Mouse (Mus musculus) heart, embryonic 14.5 days (tissue): ENCODE results near the gene Rps12. TPM values are rescaled to one million over a fixed set of nuclear protein-coding genes. Genes with fewer than 3 reads are reported as not detected.

ENCODE experiments used
- ATAC-seq: fragments of 200-750 bp; cut with Nextera tagmentation; 2 replicates; pipeline ENCODE4 v1.8.0; 2017; ENCODE audit warnings: low read depth, moderate TSS enrichment; ENCODE audit not compliant: insufficient number of reproducible peaks, insufficient read depth, low FRiP score
- H3K27ac ChIP-seq, 2 experiments: fragments of 200-500 bp in 1 of 2; fragments of 300-500 bp in 1 of 2; sonication (generic) in 1 of 2; replicated peaks in 1 of 2; 2 replicates each; pipeline ENCODE4 v1.5.1; 2012 to 2014; ENCODE audit warnings: low read depth in 2 of 2, low read length in 2 of 2, control low read depth in 1 of 2, mild to moderate bottlenecking in 1 of 2, mixed read lengths in 1 of 2; ENCODE audit not compliant: control insufficient read depth in 1 of 2, insufficient read depth in 1 of 2
- H3K27me3 ChIP-seq: fragments of 300-500 bp; sonication (generic); 2 replicates; pipeline ENCODE4 v1.6.1; 2014; ENCODE audit warnings: mild to moderate bottlenecking, low read length, control low read depth; ENCODE audit not compliant: control insufficient read depth, insufficient read depth
- H3K36me3 ChIP-seq: fragments of 300-500 bp; sonication (generic); 2 replicates; pipeline ENCODE4 v1.6.1; 2014; ENCODE audit warnings: mild to moderate bottlenecking, control low read depth, low read length, mixed read lengths; ENCODE audit not compliant: control insufficient read depth, insufficient read depth
- H3K4me1 ChIP-seq, 2 experiments: fragments of 200-500 bp in 1 of 2; fragments of 300-500 bp in 1 of 2; sonication (generic) in 1 of 2; 2 replicates each; pipeline ENCODE4 v1.6.1; 2012 to 2014; ENCODE audit warnings: low read length in 2 of 2, control low read depth in 1 of 2, mixed read lengths in 1 of 2; ENCODE audit not compliant: control insufficient read depth in 2 of 2, insufficient read depth in 2 of 2
- H3K4me2 ChIP-seq: fragments of 300-500 bp; sonication (generic); 2 replicates; pipeline ENCODE4 v1.6.1; 2014; ENCODE audit warnings: mild to moderate bottlenecking, low read length
- H3K4me3 ChIP-seq, 2 experiments: fragments of 200-500 bp in 1 of 2; fragments of 300-500 bp in 1 of 2; sonication (generic) in 1 of 2; 2 replicates each; pipeline ENCODE4 v1.5.1; 2012 to 2014; ENCODE audit warnings: low read length in 2 of 2, mild to moderate bottlenecking in 2 of 2, control low read depth in 1 of 2, low read depth in 1 of 2, moderate library complexity in 1 of 2; ENCODE audit not compliant: control insufficient read depth in 1 of 2, insufficient read depth in 1 of 2
- H3K9ac ChIP-seq: fragments of 300-500 bp; sonication (generic); 2 replicates; pipeline ENCODE4 v1.6.1; 2014; ENCODE audit warnings: mild to moderate bottlenecking, low read length
- H3K9me3 ChIP-seq: fragments of 300-500 bp; sonication (generic); 2 replicates; pipeline ENCODE4 v1.6.1; 2016; ENCODE audit warnings: low read length, control low read depth; ENCODE audit not compliant: control insufficient read depth
- WGBS: fragments of 180-500 bp; shearing (Covaris S2); extraction: QIAGEN DNeasy Blood & Tissue Kit; methylation state at CpG from one replicate; pipeline ENCODE4 v1.1.7; 2014; 5-methylcytosine and 5-hydroxymethylcytosine counted together
- polyA plus RNA-seq: library from polyadenylated mRNA; unstranded; fragments of >200 nt; fragmentation: Nextera tagmentation; extraction: Ambion mirVana; gene quantifications from 2 replicates; pipeline ENCODE4 v1.2.1, GENCODE M21; 2014

The Rps12 gene
- polyA plus RNA-seq, 1 experiment from 2014 or later = 122 TPM

DNA sequence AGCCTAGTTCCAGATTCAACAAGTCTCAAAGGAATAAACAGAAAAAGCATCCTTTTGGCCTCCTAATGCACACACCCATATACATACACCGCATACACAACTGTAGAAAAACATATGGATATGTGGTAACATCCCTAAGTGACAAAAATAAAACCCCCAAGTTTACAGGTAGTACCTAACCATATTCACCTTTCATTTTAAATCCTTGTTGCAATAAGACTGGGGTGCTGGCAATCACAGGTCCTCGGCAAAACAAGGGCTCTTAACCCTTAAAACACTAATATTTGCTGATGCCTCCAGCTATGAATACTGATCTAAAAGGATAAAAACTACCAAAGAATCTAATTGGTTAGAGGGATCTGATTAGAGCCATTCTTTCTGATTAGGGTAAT is 3.6 kb downstream of the Rps12 start:
- ATAC-seq = no peak
- H3K4me3 ChIP-seq = no peak overlapping the region
- no peak overlapping the region for H3K27ac ChIP-seq
- H3K36me3 ChIP-seq = peaks cover 47% of the 10 kb centered on the region
- H3K4me2 ChIP-seq = no peak overlapping the region
- H3K4me1 ChIP-seq = peaks cover 3 to 16% of the 10 kb centered on the region in 2 experiments
- no peaks in the 10 kb centered on the region for H3K9me3 ChIP-seq
- no peaks in the 10 kb centered on the region for H3K27me3 ChIP-seq
- no peak overlapping the region for H3K9ac ChIP-seq
- WGBS = 35% methylated on average over 2 of the region's 2 CpGs

DNA sequence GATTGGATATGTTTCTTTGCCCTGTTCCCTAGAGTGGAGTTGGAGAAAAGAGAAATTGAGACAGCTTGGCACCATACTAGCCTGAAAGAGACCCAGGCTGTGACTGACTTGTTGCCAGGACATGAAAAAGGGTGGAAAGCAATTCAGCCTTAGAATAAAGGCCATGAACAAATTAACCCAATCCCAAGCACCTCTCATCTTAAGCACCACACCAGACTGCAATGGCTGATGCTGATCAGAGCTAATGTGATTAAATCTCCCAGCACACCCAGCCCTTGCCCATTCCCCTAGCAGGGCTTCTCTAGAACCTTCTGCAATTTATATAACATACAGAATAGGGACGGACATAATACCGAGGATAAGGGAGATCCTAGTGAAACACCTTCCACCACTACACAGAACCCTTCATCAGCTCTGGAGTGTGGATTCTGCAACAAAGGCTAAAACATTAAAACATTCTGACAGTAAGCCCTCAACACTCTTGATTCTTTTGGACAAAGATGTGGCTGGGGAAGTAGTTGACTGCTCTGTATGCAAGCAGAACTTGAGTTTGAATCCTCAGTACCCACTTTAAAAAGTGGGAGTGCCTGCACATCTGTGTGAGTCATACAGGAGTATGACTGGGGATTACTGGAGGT is 4.1 kb downstream of the Rps12 start:
- Histone ChIP-seq H3K9ac (no peak overlapping the region), H3K4me1 (peaks cover 3 to 14% of the 10 kb centered on the region in 2 experiments; a peak in 3 of 4 replicates), H3K27ac (no peak overlapping the region), H3K4me3 (no peak overlapping the region), H3K36me3 (peaks cover 47% of the 10 kb centered on the region), H3K9me3 (no peaks in the 10 kb centered on the region), H3K27me3 (no peaks in the 10 kb centered on the region), H3K4me2 (no peak overlapping the region)
- ATAC-seq = no peak
- WGBS = 40% methylated on average over 2 of the region's 2 CpGs

DNA sequence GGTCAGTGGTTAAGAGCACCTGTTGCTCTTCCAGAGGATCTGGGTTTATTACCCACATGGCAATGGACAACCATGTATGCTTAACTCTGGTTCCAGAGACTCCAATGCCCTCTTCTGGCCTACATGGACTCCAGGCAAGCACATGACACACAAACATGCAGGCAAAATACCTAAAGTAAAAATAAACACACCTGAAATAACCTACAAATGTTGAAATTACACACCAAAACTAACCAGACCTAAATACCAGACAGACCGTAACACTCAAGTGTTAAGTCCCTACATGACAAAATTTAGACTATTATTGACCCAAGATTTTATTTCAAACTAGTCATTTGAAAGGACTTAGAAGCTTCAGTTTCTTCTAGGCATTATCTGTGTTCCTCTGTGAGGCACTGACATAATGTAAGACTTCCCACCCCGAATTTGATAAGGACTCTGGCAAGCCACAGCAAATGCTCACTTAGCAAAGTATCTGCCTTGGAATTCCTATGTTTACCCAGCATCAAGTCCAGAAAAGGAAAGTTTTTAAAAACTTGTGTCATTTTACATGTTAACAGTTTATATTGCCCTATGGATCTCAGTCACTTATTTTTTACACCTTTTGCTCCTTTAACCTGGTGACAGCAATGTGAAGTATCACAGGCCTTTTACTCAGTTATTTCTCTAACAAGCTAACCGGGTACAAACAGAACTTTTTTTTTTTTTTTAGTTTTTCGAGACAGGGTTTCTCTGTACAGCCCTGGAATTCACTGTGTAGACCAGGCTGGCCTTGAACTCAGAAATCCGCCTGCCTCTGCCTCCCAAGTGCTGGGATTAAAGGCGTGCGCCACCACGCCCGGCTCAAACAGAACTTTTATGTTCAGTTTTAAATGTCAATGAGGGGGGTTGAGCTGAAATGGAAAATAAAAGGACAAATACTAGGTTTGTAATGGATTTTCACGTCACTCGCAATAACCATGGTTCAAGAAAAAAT is 5.0 kb downstream of the Rps12 start:
- no peak overlapping the region for H3K4me3 ChIP-seq
- 77% methylated on average over 11 of the region's 11 CpGs for WGBS
- peaks cover 47% of the 10 kb centered on the region for H3K36me3 ChIP-seq
- H3K27me3 ChIP-seq = no peaks in the 10 kb centered on the region
- no peak overlapping the region for H3K9ac ChIP-seq
- no peaks in the 10 kb centered on the region for H3K9me3 ChIP-seq
- no peak overlapping the region; a peak in 1 of 4 replicates for H3K27ac ChIP-seq
- ATAC-seq = no peak
- no peak overlapping the region for H3K4me2 ChIP-seq
- H3K4me1 ChIP-seq = peaks cover 3 to 14% of the 10 kb centered on the region in 2 experiments; a peak in 3 of 4 replicates

DNA sequence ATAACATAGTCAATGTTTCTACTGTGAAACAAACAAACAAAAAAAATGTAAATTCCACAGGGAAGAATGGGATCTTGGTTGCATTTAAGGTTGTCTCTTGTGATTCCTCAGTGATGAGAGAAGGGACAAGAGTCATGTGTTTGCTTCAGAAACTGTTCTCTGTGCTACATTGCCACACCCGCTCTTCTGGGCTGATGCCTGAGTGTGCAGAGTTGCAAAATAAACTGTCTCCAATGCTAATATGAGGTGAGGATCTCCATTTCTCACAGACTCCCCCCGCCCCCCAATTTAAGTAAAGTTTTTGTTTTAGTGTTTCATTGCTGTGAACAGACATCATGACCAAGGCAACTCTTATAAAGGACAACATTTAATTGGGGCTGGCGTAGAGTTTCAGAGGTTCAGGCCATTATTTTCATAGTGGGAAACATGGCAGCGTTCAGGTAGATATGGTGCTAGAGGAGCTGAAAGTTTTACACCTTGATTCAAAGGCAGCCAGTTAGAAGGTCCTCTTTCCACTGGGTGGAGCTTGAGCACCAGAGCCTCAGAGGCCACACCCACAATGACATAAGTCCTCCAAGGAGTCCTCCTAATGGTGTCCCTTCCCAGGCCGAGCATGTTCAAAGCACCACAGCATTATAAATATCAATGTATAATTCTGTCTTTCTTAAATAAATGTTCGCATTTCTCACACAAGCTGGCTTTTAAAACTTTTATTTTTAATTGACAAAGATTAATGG is 6.4 kb downstream of the Rps12 start:
- Histone ChIP-seq H3K9ac (no peak overlapping the region), H3K27ac (no peak overlapping the region), H3K36me3 (peaks cover 42% of the 10 kb centered on the region), H3K4me1 (peaks cover 2 to 9% of the 10 kb centered on the region in 2 experiments; a peak in 3 of 4 replicates), H3K4me3 (no peak overlapping the region), H3K4me2 (no peak overlapping the region), H3K9me3 (no peaks in the 10 kb centered on the region), H3K27me3 (no peaks in the 10 kb centered on the region)
- WGBS = 80% methylated on average over 6 of the region's 6 CpGs
- ATAC-seq = no peak

DNA sequence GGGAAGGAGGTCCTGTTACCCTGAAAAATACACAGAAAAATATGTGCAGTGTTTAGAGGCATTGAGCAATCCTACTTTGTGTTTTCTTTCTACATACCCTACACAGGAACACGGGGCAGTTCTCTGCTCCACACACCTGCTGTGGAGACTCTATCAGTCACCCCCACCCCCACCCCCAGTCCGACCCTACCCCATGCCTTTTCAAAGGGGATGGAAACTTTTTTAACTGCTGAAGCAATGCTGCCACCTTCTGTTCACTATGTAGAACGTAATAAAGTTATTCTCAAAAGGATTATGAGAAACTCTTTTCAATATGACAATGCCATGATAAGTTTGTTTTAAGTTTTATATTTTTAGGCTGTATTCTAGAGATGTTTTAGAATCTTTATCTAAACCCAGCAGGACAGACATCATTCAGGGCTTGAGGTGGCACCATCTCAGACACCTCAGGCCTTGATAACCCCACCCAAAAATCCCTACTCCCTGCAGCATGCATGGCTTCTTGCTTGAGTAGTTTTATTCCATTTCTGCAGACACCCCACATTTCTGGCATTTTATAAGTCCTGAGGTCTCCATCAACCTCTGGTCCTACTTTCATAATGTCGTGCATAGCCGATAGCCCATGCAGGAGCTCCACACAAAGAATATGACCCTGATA is 9.7 kb downstream of the Rps12 start:
- Histone ChIP-seq H3K27ac (no peak overlapping the region), H3K4me1 (no peaks in the 10 kb centered on the region), H3K4me2 (no peak overlapping the region), H3K4me3 (no peak overlapping the region), H3K9me3 (no peaks in the 10 kb centered on the region), H3K36me3 (peaks cover 11% of the 10 kb centered on the region; the same call in 1 of the 2 replicates), H3K27me3 (no peaks in the 10 kb centered on the region), H3K9ac (no peak overlapping the region)
- 34% methylated on average over 5 of the region's 5 CpGs for WGBS
- ATAC-seq = no peak

DNA sequence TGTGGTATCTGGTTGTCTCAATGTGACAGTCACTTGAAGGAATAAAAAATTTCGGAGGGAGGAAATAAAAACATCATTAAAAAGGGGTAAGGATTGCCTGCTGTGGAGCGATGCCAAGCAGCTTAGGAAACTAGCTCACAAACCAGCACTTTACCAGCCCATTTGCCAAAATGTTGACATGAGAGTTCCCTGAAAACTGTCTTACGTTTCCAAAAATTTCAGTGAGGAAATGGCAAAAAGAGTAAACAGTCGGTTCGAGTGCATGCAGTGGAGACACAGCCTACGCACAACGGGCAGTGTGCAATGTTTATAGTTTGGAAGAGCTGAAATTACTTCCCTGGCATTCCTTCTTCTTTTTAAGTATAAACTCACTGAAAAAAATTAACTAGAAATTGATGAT is 32.9 kb downstream of the Rps12 start:
- Histone ChIP-seq H3K27me3 (no peaks in the 10 kb centered on the region), H3K36me3 (no peaks in the 10 kb centered on the region), H3K27ac (no peak overlapping the region), H3K4me2 (no peak overlapping the region), H3K4me3 (no peak overlapping the region), H3K9me3 (no peaks in the 10 kb centered on the region), H3K9ac (no peak overlapping the region), H3K4me1 (no peaks in the 10 kb centered on the region)
- 76% methylated on average over 7 of the region's 7 CpGs for whole genome bisulfite sequencing
- no peak for ATAC-seq
